Comparison of ENCODE assay signal across 8 mouse cellular contexts in the genomic region with DNA sequence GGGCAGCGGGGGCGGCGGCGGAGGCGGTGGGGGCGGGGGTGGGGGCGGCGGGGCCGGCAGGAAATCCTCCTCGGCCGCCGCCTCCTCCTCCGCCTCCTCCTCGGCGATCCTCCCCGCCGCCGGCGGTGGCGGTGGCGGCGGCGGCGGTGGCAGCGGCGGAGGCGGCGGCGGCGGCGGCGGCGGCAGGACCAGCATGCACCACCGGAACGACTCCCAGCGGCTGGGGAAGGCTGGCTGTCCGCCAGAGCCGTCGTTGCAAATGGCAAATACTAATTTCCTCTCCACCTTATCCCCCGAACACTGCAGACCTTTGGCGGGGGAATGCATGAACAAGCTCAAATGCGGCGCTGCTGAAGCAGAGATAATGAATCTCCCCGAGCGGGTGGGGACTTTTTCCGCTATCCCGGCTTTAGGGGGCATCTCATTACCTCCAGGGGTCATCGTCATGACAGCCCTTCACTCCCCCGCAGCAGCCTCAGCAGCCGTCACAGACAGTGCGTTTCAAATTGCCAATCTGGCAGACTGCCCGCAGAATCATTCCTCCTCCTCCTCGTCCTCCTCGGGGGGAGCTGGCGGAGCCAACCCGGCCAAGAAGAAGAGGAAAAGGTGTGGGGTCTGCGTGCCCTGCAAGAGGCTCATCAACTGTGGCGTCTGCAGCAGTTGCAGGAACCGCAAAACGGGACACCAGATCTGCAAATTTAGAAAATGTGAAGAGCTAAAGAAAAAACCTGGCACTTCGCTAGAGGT. TPM values are rescaled to one million over a fixed set of nuclear protein-coding genes. Genes with fewer than 3 reads are reported as not detected.
DNase-seq lines count a peak whose midpoint lies in the region; ATAC-seq and TF ChIP-seq lines count a peak whose summit lies in the region.

No protein-coding gene starts in this region.

- H3K4me1 ChIP-seq in ES-E14 (ENCODE audit: control insufficient read depth in 2 of 2, insufficient read depth in 2 of 2, low read length in 2 of 2, poor library complexity in 1 of 2), result 0 out of 4 replicates have a peak, but pooled peaks cover 0 to 2% of the 10 kb centered on the region in 2 experiments
- H3K4me1 ChIP-seq in cerebellum, adult 2 months (ENCODE audit: control insufficient read depth, insufficient read depth, low read length), result no peaks in the 10 kb centered on the region; the same call in 1 of the 2 replicates

- TF ChIP-seq POLR2A in cerebellum, adult 2 months (IDR thresholded peaks at IDR 0.05; ENCODE audit: borderline replicate concordance, insufficient read depth, low read length), result peak; percentile 12; the same call in 1 of the 2 replicates

- H3K9me3 ChIP-seq in ES-E14 (ENCODE audit: control insufficient read depth, insufficient read depth, low read depth, low read length), result no peaks in the 10 kb centered on the region

- under 1% methylated on average over 35 of the region's 61 CpGs for WGBS in cerebellum, adult 2 months

- no peak for TF ChIP-seq CTCF in cerebellum, adult 2 months (IDR thresholded peaks at IDR 0.05; ENCODE audit: borderline replicate concordance, insufficient read depth, low read depth, low read length)

- DNase-seq in ES-E14 (ENCODE audit: low read depth, low spot score), result no peak
- DNase-seq in cerebellum, adult 2 months, result peak; percentile 84 to 88
- peak; percentile 79 for DNase-seq in heart, postnatal 4 days
- peak; percentile 67 to 73 for DNase-seq in layer of hippocampus, adult 8-10 months (ENCODE audit: low spot score in 2 of 2)
- peak; percentile 44 to 67 for DNase-seq in lung, adult 18-20 months
- peak; percentile 46 for DNase-seq in ovary, postnatal 10 days (ENCODE audit: low spot score)
- peak; percentile 30 for DNase-seq in urinary bladder, adult 2 months (ENCODE audit: low spot score)

- H3K9ac ChIP-seq in ES-E14 (ENCODE audit: insufficient read depth, low read depth, low read length, poor library complexity, severe bottlenecking), result peak overlapping the region; percentile 15; the same call in 1 of the 2 replicates

- peak; percentile 10 for ATAC-seq in frontal cortex, adult (ENCODE audit: low TSS enrichment)

- no peaks in the 10 kb centered on the region for H3K36me3 ChIP-seq in ES-E14 (ENCODE audit: control insufficient read depth, insufficient read depth, low read length, poor library complexity, severe bottlenecking)

- in situ Hi-C loops in ES-E14 (cut with MboI; ENCODE audit: low sequenced_read_pairs in 2 of 2, unreplicated experiment in 2 of 2), result no loop called here

- no peak overlapping the region for H3K27ac ChIP-seq in ES-E14 (ENCODE audit: insufficient read depth, low read depth, low read length, poor library complexity, severe bottlenecking)
- H3K27ac ChIP-seq in cerebellum, adult 2 months (ENCODE audit: insufficient read depth, low read length), result peak overlapping the region; percentile 83

- H3K4me3 ChIP-seq in ES-E14 (ENCODE audit: insufficient read depth in 1 of 2, low read depth in 1 of 2, low read length in 2 of 2, poor library complexity in 1 of 2, severe bottlenecking in 1 of 2), result peak overlapping the region; percentile 74 to 75
- H3K4me3 ChIP-seq in cerebellum, adult 2 months (replicated peaks; ENCODE audit: insufficient read depth, low read depth, low read length), result peak overlapping the region; percentile 72

- H3K27me3 ChIP-seq in cerebellum, adult 2 months (ENCODE audit: control insufficient read depth, insufficient read depth, low read length), result no peaks in the 10 kb centered on the region

TF ChIP-seq in ES-E14, 5 proteins besides CTCF, POLR2A, EP300 and RAD21:
- TF ChIP-seq ZC3H11A (IDR thresholded peaks at IDR 0.05; ENCODE audit: borderline replicate concordance, low read depth, low read length), result no peak
- no peak for TF ChIP-seq CHD2 (IDR thresholded peaks at IDR 0.05; ENCODE audit: low read depth, low read length)
- no peak for TF ChIP-seq ZNF384 (IDR thresholded peaks at IDR 0.05; ENCODE audit: low read depth, low read length)
- TF ChIP-seq HCFC1 (IDR thresholded peaks at IDR 0.05; ENCODE audit: borderline replicate concordance, insufficient read depth, low read length), result no peak
- TF ChIP-seq MAFK (IDR thresholded peaks at IDR 0.05; ENCODE audit: insufficient read depth, low read depth, low read length), result no peak

RNA-seq across cellular contexts. Expression of gene Cxxc4, which starts 3.9 kb away (rescaled TPM):
- 0.11 and 0.54 TPM in 2 replicates for total RNA-seq in ES-E14 (2012; rRNA removed)
- 12.9 and 13.2 TPM in 2 replicates for polyA plus RNA-seq in cerebellum, adult 2 months (2012; rRNA removed)
- 1 to 10 TPM; 2.7 to 3.0 TPM for total RNA-seq in heart, postnatal 4 days (2021)
- total RNA-seq in layer of hippocampus, adult 8-10 months (2022), result 10 to 100 TPM; 13.2 to 17.3 (median 15.0) TPM
- 0.25 and 0.27 TPM in 2 replicates for polyA plus RNA-seq in urinary bladder, adult 2 months (2012; rRNA removed)
